Mouse (Mus musculus): ENCODE data around the gene Vmn2r19. TPM values are rescaled to one million over a fixed set of nuclear protein-coding genes. Genes with fewer than 3 reads are reported as not detected.

Gene Vmn2r19
- polyA plus RNA-seq, 1 experiment from 2014 or later: not detected

Other genes with a start within 250 kb of the Vmn2r19 start
- 7.0 and 7.7 TPM in 2 replicates for gene Clec4a2, start 201.9 kb upstream of the Vmn2r19 start, polyA plus RNA-seq (2015; fragmentation: Nextera tagmentation; extraction: Ambion mirVana)
- gene Clec4b2, start 135.4 kb upstream of the Vmn2r19 start, polyA plus RNA-seq (2015; fragmentation: Nextera tagmentation; extraction: Ambion mirVana): 0.12 TPM in 1 of 2 replicates, not detected in the other
- gene Clec4n, start 78.5 kb upstream of the Vmn2r19 start, polyA plus RNA-seq (2015; fragmentation: Nextera tagmentation; extraction: Ambion mirVana): 4.0 and 4.1 TPM in 2 replicates
- 0.44 TPM in 1 of 2 replicates, not detected in the other for gene Clec4d, start 46.2 kb upstream of the Vmn2r19 start, polyA plus RNA-seq (2015; fragmentation: Nextera tagmentation; extraction: Ambion mirVana)
- gene Clec4e, start 18.5 kb upstream of the Vmn2r19 start, polyA plus RNA-seq (2015; fragmentation: Nextera tagmentation; extraction: Ambion mirVana): 0.10 and 0.25 TPM in 2 replicates
- not detected in 2 replicates for gene Vmn2r20, start 109.8 kb downstream of the Vmn2r19 start, polyA plus RNA-seq (2015; fragmentation: Nextera tagmentation; extraction: Ambion mirVana)
- gene Vmn2r21, start 225.1 kb downstream of the Vmn2r19 start, polyA plus RNA-seq (2015; fragmentation: Nextera tagmentation; extraction: Ambion mirVana): not detected in 2 replicates